Mouse (Mus musculus) MEL (cell line): ENCODE measurements around the gene Sms. TPM values are rescaled to one million over a fixed set of nuclear protein-coding genes. Genes with fewer than 3 reads are reported as not detected.

Experiments
- DNase-seq: peaks from one replicate; pipeline ENCODE4 v3.0.0; 2011; ENCODE audit warnings: low read depth, low spot score
- H3K27ac ChIP-seq: 2 replicates; pipeline ENCODE4 v1.5.1; 2012; ENCODE audit warnings: low read depth, mild to moderate bottlenecking, control low read depth, low read length, moderate library complexity; ENCODE audit not compliant: control insufficient read depth
- H3K27me3 ChIP-seq, 2 experiments: fragments of 150-350 bp in 1 of 2; sonication (generic) in 1 of 2; 2 replicates each; pipeline ENCODE4 v1.6.1; 2012; ENCODE audit warnings: low read length in 2 of 2, mild to moderate bottlenecking in 2 of 2, improper control_type of control experiment in 1 of 2, moderate library complexity in 1 of 2; ENCODE audit not compliant: insufficient read depth in 2 of 2, control insufficient read depth in 1 of 2
- H3K36me3 ChIP-seq, 2 experiments: 2 replicates each; pipeline ENCODE4 v1.6.1; 2012 to 2014; ENCODE audit warnings: low read length in 2 of 2, improper control_type of control experiment in 1 of 2, inconsistent platforms in 1 of 2, mild to moderate bottlenecking in 1 of 2; ENCODE audit not compliant: insufficient read depth in 2 of 2, control insufficient read depth in 1 of 2
- H3K4me1 ChIP-seq, 2 experiments: fragments of 150-350 bp in 1 of 2; sonication (generic) in 1 of 2; 2 replicates each; pipeline ENCODE4 v1.6.1; 2012; ENCODE audit warnings: low read length in 2 of 2, improper control_type of control experiment in 1 of 2, mild to moderate bottlenecking in 1 of 2; ENCODE audit not compliant: insufficient read depth in 2 of 2, control insufficient read depth in 1 of 2
- H3K4me3 ChIP-seq, 2 experiments: fragments of 150-350 bp in 1 of 2; sonication (generic) in 1 of 2; 2 replicates each; pipeline ENCODE4 v1.5.1; 2012; ENCODE audit warnings: low read depth in 2 of 2, low read length in 2 of 2, mild to moderate bottlenecking in 2 of 2, moderate library complexity in 2 of 2, control low read depth in 1 of 2, improper control_type of control experiment in 1 of 2; ENCODE audit not compliant: control insufficient read depth in 1 of 2, insufficient read depth in 1 of 2
- H3K79me2 ChIP-seq: 2 replicates; pipeline ENCODE4 v1.6.1; 2012; ENCODE audit warnings: mild to moderate bottlenecking, low read length, moderate library complexity; ENCODE audit not compliant: control insufficient read depth, poor library complexity, insufficient read depth
- H3K9ac ChIP-seq: 2 replicates; pipeline ENCODE4 v1.6.1; 2012; ENCODE audit warnings: low read depth, mild to moderate bottlenecking, control low read depth, low read length, moderate library complexity; ENCODE audit not compliant: control insufficient read depth, poor library complexity, severe bottlenecking
- H3K9me3 ChIP-seq: fragments of 150-350 bp; sonication (generic); replicated peaks from 2 replicates; pipeline ENCODE4 v1.6.1; 2012; ENCODE audit warnings: mild to moderate bottlenecking, low read length, improper control_type of control experiment, moderate library complexity; ENCODE audit not compliant: insufficient read depth
- CHD1 ChIP-seq: IDR thresholded peaks from 2 replicates; pipeline ENCODE4 v1.6.1; 2012; ENCODE audit warnings: low read depth, mild to moderate bottlenecking, inconsistent platforms, low read length, improper control_type of control experiment
- EP300 ChIP-seq, 2 experiments: IDR thresholded peaks; 2 replicates each; pipeline ENCODE4 v1.6.1; 2011; ENCODE audit warnings: improper control_type of control experiment in 2 of 2, low read length in 2 of 2, low read depth in 1 of 2, mild to moderate bottlenecking in 1 of 2
- ETS1 ChIP-seq: IDR thresholded peaks from 2 replicates; pipeline ENCODE4 v1.6.1; 2012; ENCODE audit warnings: low read depth, mild to moderate bottlenecking, inconsistent platforms, low read length, improper control_type of control experiment, moderate library complexity
- GATA1 ChIP-seq: IDR thresholded peaks from 2 replicates; pipeline ENCODE4 v1.6.1; 2011; ENCODE audit warnings: low read depth, low read length, improper control_type of control experiment
- HCFC1 ChIP-seq: IDR thresholded peaks from 2 replicates; pipeline ENCODE4 v1.6.1; 2012; ENCODE audit warnings: low read depth, mild to moderate bottlenecking, inconsistent platforms, low read length, improper control_type of control experiment, moderate library complexity
- MAX ChIP-seq: IDR thresholded peaks from 2 replicates; pipeline ENCODE4 v1.6.1; 2011; ENCODE audit warnings: low read length, improper control_type of control experiment
- MAZ ChIP-seq: IDR thresholded peaks from 2 replicates; pipeline ENCODE4 v1.6.1; 2012; ENCODE audit warnings: low read depth, mild to moderate bottlenecking, inconsistent platforms, low read length, improper control_type of control experiment
- MXI1 ChIP-seq: IDR thresholded peaks from 2 replicates; pipeline ENCODE4 v1.6.1; 2011; ENCODE audit warnings: mild to moderate bottlenecking, low read depth, low read length, improper control_type of control experiment
- RCOR1 ChIP-seq: IDR thresholded peaks from 2 replicates; pipeline ENCODE4 v1.6.1; 2012; ENCODE audit warnings: low read depth, mild to moderate bottlenecking, inconsistent platforms, low read length, improper control_type of control experiment
- SIN3A ChIP-seq: IDR thresholded peaks from 2 replicates; pipeline ENCODE4 v1.6.1; 2012; ENCODE audit warnings: low read length, improper control_type of control experiment, inconsistent platforms
- TAL1 ChIP-seq: IDR thresholded peaks from 2 replicates; pipeline ENCODE4 v1.6.1; 2012; ENCODE audit warnings: mild to moderate bottlenecking, inconsistent platforms, low read length, moderate library complexity, mixed read lengths
- TCF12 ChIP-seq: IDR thresholded peaks from 2 replicates; pipeline ENCODE4 v1.6.1; 2014; ENCODE audit warnings: low read depth, mild to moderate bottlenecking, inconsistent platforms, low read length, improper control_type of control experiment, moderate library complexity
- USF2 ChIP-seq, 2 experiments: IDR thresholded peaks; 2 replicates each; pipeline ENCODE4 v1.6.1; 2011 to 2012; ENCODE audit warnings: improper control_type of control experiment in 2 of 2, low read length in 2 of 2, borderline replicate concordance in 1 of 2, inconsistent platforms in 1 of 2, low read depth in 1 of 2, mild to moderate bottlenecking in 1 of 2; ENCODE audit not compliant: insufficient read depth in 1 of 2
- polyA plus RNA-seq, 2 experiments: library from polyadenylated mRNA; stranded (reverse) in 1 of 2; unstranded in 1 of 2; fragments of >175 nt in 1 of 2; fragments of >200 nt in 1 of 2; gene quantifications; 2 replicates each; pipeline versions ENCODE4 v1.2.1 to v1.2.4; 2012; ENCODE audit warnings: low replicate concordance in 2 of 2, low read depth in 1 of 2; ENCODE audit not compliant: insufficient read length in 2 of 2, insufficient read depth in 1 of 2, missing spikeins in 1 of 2
- total RNA-seq: library from RNA; depleted of rRNA; stranded (reverse); fragments of 300-350 nt; gene quantifications from 2 replicates; pipeline ENCODE4 v1.2.3, GENCODE M21; 2012

Gene Sms
- total and polyA plus RNA-seq, 3 experiments: 102 to 681 (median 144) TPM

DNA sequence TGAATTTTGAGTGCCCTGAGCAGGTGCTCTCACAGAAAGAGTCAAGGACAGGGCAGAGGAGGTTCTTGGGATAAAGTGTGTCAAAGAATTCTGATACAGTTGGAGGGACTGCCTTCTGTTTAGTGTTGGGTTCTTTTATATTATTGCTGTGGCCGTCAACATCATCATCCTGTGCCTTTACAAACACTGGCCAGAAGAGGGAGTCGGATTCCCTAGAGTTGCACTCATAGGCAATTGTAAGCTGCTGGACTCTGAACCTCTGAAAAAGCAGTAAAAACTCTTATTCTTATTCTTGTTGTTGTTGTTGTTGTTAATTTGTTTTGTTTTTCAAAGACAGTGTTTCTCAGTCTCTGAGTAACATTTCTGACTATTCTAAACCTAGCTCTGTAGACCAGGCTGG is 5.3 kb downstream of the Sms start (continued):
- TF ChIP-seq USF2 (IDR thresholded peaks at IDR 0.05; ENCODE audit: borderline replicate concordance in 1 of 2, insufficient read depth in 1 of 2, low read depth in 1 of 2, low read length in 2 of 2) (no peak), MXI1 (no peak)

DNA sequence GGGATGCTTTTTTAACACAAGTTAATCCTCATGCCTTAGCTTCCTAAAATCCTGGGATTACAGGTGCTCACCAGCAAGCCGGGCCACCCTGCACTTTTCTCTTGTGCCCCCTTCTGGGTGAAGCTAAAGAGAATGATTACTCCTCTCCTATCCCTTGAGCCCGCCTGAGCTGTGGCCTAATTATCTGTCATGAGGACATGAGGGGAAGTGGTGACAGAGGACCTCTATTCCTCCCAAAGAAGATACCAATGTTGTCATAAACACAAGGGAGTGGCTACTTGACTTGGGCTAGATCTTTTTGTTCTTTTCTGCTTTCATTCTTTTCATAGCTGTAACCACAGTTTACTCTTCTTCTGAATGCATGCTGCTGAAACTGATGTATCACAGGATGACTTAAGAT is 9.2 kb downstream of the Sms start:
- DNase-seq: peak; percentile 79
- peak; percentile 88 for TF ChIP-seq SIN3A
- peak; percentile 59 for TF ChIP-seq ETS1
- TF ChIP-seq CHD1: no peak
- TF ChIP-seq EP300 (IDR thresholded peaks at IDR 0.05; ENCODE audit: low read depth in 1 of 2, low read length in 2 of 2): peak in 1 of 2 experiments; percentile 43; a peak in 1 of 4 replicates
- TF ChIP-seq TCF12: 0 out of 2 replicates have a peak, but pooled peaks have one; percentile 24
- peak; percentile 21; the same call in 1 of the 2 replicates for TF ChIP-seq MAX
- TF ChIP-seq GATA1: peak; percentile 48; the same call in 1 of the 2 replicates
- TF ChIP-seq MAZ: no peak
- peak; percentile 77 for TF ChIP-seq MXI1
- Histone ChIP-seq H3K79me2 (peaks cover 84% of the 10 kb centered on the region), H3K36me3 (peaks cover 8 to 72% of the 10 kb centered on the region in 2 experiments), H3K4me1 (peaks cover 22% of the 10 kb centered on the region in 2 experiments), H3K27ac (no peak overlapping the region), H3K27me3 (no peaks in the 10 kb centered on the region), H3K9ac (no peak overlapping the region), H3K9me3 (no peaks in the 10 kb centered on the region), H3K4me3 (no peak overlapping the region)

DNA sequence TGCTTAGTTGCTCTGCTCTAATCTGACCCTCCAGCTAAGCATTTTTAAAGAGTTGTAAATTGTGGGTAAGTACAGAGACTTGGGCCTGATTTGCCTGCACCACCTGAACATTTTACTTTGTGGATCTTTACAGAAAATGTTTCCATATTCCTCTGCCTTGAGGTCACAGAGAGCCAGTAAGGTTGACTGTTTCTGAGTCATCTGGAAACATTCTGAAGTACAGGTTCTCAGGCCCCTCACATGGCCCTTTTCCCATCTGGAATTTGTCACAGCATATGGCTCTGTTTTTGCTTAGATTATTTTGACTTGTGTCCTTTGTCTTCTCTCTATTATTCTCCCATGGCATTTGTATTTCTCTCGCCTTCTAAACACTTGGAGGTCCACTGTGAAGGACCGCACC is 10.2 kb downstream of the Sms start:
- Histone ChIP-seq H3K27ac (no peak overlapping the region), H3K4me3 (no peak overlapping the region)
- TF ChIP-seq HCFC1: no peak
- no peak for TF ChIP-seq RCOR1
- TF ChIP-seq ETS1: no peak
- TF ChIP-seq, all 39 proteins: peak for 0
- Histone ChIP-seq H3K27me3 (no peaks in the 10 kb centered on the region), H3K9me3 (no peaks in the 10 kb centered on the region), H3K36me3 (peaks cover 8 to 82% of the 10 kb centered on the region in 2 experiments), H3K4me1 (peaks cover 26 to 32% of the 10 kb centered on the region in 2 experiments), H3K9ac (no peak overlapping the region), H3K79me2 (peaks cover 79% of the 10 kb centered on the region)
- DNase-seq: no peak

DNA sequence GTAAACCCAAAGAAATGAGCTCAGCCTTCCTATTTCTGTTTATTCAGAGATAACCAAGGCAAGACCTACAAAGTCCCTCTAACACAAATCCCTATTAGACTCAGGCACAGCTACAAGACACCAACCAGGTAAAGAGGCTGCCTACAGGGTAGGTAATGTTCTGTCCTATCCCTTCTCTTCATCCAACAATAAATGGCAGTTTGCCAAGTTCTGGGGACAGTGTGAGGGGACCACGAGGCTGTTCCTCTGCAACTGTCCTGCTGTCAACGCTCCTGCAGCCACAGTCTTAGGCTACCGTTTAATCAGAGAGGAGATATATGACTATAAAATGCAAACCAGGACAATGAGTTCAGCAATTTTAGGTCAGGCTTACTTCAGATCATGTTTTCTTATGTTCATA is 14.8 kb downstream of the Sms start:
- peak; percentile 50 for DNase-seq
- 0 out of 2 replicates have a peak overlapping the region, but pooled peaks have one; percentile 17 for H3K9ac ChIP-seq
- H3K27ac ChIP-seq: peak overlapping the region; percentile 30
- H3K27me3 ChIP-seq: no peaks in the 10 kb centered on the region
- H3K4me1 ChIP-seq: peaks cover 27% of the 10 kb centered on the region in 2 experiments
- peaks cover 69% of the 10 kb centered on the region for H3K79me2 ChIP-seq
- H3K9me3 ChIP-seq: no peaks in the 10 kb centered on the region
- H3K36me3 ChIP-seq: peaks cover 0 to 59% of the 10 kb centered on the region in 2 experiments
- 0 out of 2 replicates have a peak, but pooled peaks have one; percentile 26 for TF ChIP-seq GATA1
- no peak for TF ChIP-seq TAL1
- no peak overlapping the region for H3K4me3 ChIP-seq
